Mouse (Mus musculus): Measurements from ENCODE around the gene Maml2. TPM values are rescaled to one million over a fixed set of nuclear protein-coding genes. Genes with fewer than 3 reads are reported as not detected.

The Maml2 gene
- polyA plus RNA-seq, 1 experiment: 1.3 TPM

DNA sequence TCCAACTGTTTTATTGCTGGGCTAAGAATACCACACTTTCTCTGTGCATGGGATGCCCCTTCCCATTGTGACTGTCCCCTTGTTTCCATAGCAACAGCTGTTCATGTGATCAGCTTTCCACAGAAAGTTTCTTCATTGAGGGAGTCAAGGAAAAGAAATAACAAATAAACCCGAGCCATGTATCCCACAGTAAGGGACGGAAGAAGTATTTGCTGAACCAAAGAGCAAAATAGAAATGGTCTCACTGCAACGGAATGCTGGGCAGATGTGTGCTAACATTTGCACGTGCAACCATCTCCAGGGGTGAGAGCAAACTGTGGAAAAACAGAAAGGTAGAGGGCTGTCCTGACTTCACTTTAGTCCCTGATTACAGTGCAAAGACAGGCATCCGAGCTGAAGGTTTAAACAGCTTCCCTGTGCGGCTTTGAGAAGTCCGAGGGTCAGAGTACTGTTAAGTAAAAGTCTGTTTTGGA lies 156.9 kb downstream of the Maml2 start:
- no peak overlapping the region for H3K4me3 ChIP-seq
- H3K27me3 ChIP-seq (ENCODE audit: control insufficient read depth, insufficient read depth, insufficient read length): no peaks in the 10 kb centered on the region
- TF ChIP-seq POLR2AphosphoS2 (IDR thresholded peaks at IDR 0.05; ENCODE audit: insufficient read length, low read depth): no peak
- TF ChIP-seq MYOG (IDR thresholded peaks at IDR 0.05; ENCODE audit: control insufficient read depth in 1 of 3, insufficient read depth in 1 of 3, insufficient read length in 2 of 3, low read depth in 2 of 3): no peak
- TF ChIP-seq E2F4 (IDR thresholded peaks at IDR 0.05; ENCODE audit: insufficient read depth): no peak
- TF ChIP-seq SRF (IDR thresholded peaks at IDR 0.05; ENCODE audit: control insufficient read depth, insufficient read length, low read depth): no peak
- no peak for TF ChIP-seq USF1 (IDR thresholded peaks at IDR 0.05; ENCODE audit: low read depth)
- TF ChIP-seq REST (IDR thresholded peaks at IDR 0.05; ENCODE audit: insufficient read depth, insufficient read length): no peak
- no peak for TF ChIP-seq TCF3 (IDR thresholded peaks at IDR 0.05; ENCODE audit: insufficient read length, low read depth)
- no peak for TF ChIP-seq MYOD1 (IDR thresholded peaks at IDR 0.05; ENCODE audit: control insufficient read depth in 1 of 3, insufficient read length in 2 of 3, low read depth in 2 of 3)
- no peak for TF ChIP-seq POLR2A (IDR thresholded peaks at IDR 0.05; ENCODE audit: insufficient read length, low read depth)
- H3K79me2 ChIP-seq (ENCODE audit: control insufficient read depth, insufficient read depth): no peaks in the 10 kb centered on the region
- H3K36me3 ChIP-seq (ENCODE audit: control insufficient read depth, insufficient read depth): no peaks in the 10 kb centered on the region
- H3ac ChIP-seq (ENCODE audit: control insufficient read depth, insufficient read length): no peak overlapping the region
- no peak overlapping the region for H3K4me2 ChIP-seq (ENCODE audit: low read depth)

DNA sequence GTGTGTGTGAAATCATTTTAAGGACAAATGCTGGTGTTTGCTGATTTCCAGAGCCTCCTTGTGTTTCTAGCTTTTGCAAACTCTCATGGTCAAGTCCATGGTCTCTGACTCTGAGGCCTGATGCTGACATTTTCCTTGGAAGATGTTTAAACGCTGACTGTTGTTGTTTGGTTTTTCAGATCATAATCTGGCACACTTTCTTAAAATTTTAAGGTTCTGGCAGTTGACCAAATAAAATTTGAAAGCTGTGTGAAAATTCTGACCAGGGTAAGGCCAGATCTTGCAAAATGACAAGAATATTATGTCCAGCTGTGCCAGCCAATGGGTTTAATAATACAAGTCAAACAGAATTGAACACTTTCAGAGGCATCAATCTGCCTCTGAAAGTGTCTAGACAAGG lies 157.5 kb downstream of the Maml2 start:
- H3K36me3 ChIP-seq (ENCODE audit: control insufficient read depth, insufficient read depth): no peaks in the 10 kb centered on the region
- no peaks in the 10 kb centered on the region for H3K27me3 ChIP-seq (ENCODE audit: control insufficient read depth, insufficient read depth, insufficient read length)
- no peaks in the 10 kb centered on the region for H3K79me2 ChIP-seq (ENCODE audit: control insufficient read depth, insufficient read depth)
- no peak overlapping the region for H3ac ChIP-seq (ENCODE audit: control insufficient read depth, insufficient read length)
- no peak overlapping the region for H3K4me3 ChIP-seq
- TF ChIP-seq POLR2AphosphoS2 (IDR thresholded peaks at IDR 0.05; ENCODE audit: insufficient read length, low read depth) (no peak), E2F4 (IDR thresholded peaks at IDR 0.05; ENCODE audit: insufficient read depth) (no peak), REST (IDR thresholded peaks at IDR 0.05; ENCODE audit: insufficient read depth, insufficient read length) (no peak), CEBPB (IDR thresholded peaks at IDR 0.05; ENCODE audit: insufficient read depth, poor library complexity, severe bottlenecking) (no peak), USF1 (IDR thresholded peaks at IDR 0.05; ENCODE audit: low read depth) (no peak), MYOD1 (IDR thresholded peaks at IDR 0.05; ENCODE audit: control insufficient read depth in 1 of 3, insufficient read length in 2 of 3, low read depth in 2 of 3) (no peak), MAX (IDR thresholded peaks at IDR 0.05; ENCODE audit: low read depth) (no peak), MYOG (IDR thresholded peaks at IDR 0.05; ENCODE audit: control insufficient read depth in 1 of 3, insufficient read depth in 1 of 3, insufficient read length in 2 of 3, low read depth in 2 of 3) (no peak), TCF3 (IDR thresholded peaks at IDR 0.05; ENCODE audit: insufficient read length, low read depth) (no peak), TCF12 (IDR thresholded peaks at IDR 0.05; ENCODE audit: insufficient read depth, poor library complexity, severe bottlenecking) (no peak), SRF (IDR thresholded peaks at IDR 0.05; ENCODE audit: control insufficient read depth, insufficient read length, low read depth) (no peak)
- no peak overlapping the region for H3K4me2 ChIP-seq (ENCODE audit: low read depth)

GRCm38 (mm10) chr9:13457774-13458173 lies 160.0 kb downstream of the Maml2 start:
- Histone ChIP-seq H3K4me3 (no peak overlapping the region), H3K79me2 (ENCODE audit: control insufficient read depth, insufficient read depth) (no peaks in the 10 kb centered on the region), H3K36me3 (ENCODE audit: control insufficient read depth, insufficient read depth) (no peaks in the 10 kb centered on the region), H3K4me2 (ENCODE audit: low read depth) (no peak overlapping the region), H3ac (ENCODE audit: control insufficient read depth, insufficient read length) (no peak overlapping the region), H3K27me3 (ENCODE audit: control insufficient read depth, insufficient read depth, insufficient read length) (no peaks in the 10 kb centered on the region)
- TF ChIP-seq REST (IDR thresholded peaks at IDR 0.05; ENCODE audit: insufficient read depth, insufficient read length): no peak
- no peak for TF ChIP-seq POLR2AphosphoS2 (IDR thresholded peaks at IDR 0.05; ENCODE audit: insufficient read length, low read depth)

DNA sequence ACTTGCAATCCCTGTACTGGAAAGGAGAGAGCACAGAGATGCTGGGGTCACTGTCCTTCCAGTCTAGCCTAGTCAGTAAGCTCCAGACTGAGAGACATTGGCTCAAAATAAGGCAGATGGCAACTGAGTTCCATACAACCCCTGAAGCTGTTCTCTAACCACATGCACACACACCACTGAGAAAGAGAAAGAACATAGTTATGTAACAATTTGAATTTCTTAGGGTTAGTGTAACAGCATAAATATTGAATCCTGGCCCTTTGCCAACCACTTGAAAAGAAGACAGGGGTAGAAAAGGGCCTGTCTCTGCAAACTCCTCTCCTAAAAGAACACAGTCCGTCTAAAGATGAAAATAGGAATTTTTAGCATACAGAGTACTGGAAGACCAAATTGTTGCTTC lies 161.6 kb downstream of the Maml2 start:
- H3ac ChIP-seq (ENCODE audit: control insufficient read depth, insufficient read length): no peak overlapping the region
- TF ChIP-seq USF1 (IDR thresholded peaks at IDR 0.05; ENCODE audit: low read depth) (no peak), TCF3 (IDR thresholded peaks at IDR 0.05; ENCODE audit: insufficient read length, low read depth) (no peak), E2F4 (IDR thresholded peaks at IDR 0.05; ENCODE audit: insufficient read depth) (no peak), SRF (IDR thresholded peaks at IDR 0.05; ENCODE audit: control insufficient read depth, insufficient read length, low read depth) (no peak), CEBPB (IDR thresholded peaks at IDR 0.05; ENCODE audit: insufficient read depth, poor library complexity, severe bottlenecking) (no peak), MYOG (IDR thresholded peaks at IDR 0.05; ENCODE audit: control insufficient read depth in 1 of 3, insufficient read depth in 1 of 3, insufficient read length in 2 of 3, low read depth in 2 of 3) (no peak), POLR2AphosphoS2 (IDR thresholded peaks at IDR 0.05; ENCODE audit: insufficient read length, low read depth) (no peak), MAX (IDR thresholded peaks at IDR 0.05; ENCODE audit: low read depth) (no peak), REST (IDR thresholded peaks at IDR 0.05; ENCODE audit: insufficient read depth, insufficient read length) (no peak), MYOD1 (IDR thresholded peaks at IDR 0.05; ENCODE audit: control insufficient read depth in 1 of 3, insufficient read length in 2 of 3, low read depth in 2 of 3) (no peak), POLR2A (IDR thresholded peaks at IDR 0.05; ENCODE audit: insufficient read length, low read depth) (no peak), TCF12 (IDR thresholded peaks at IDR 0.05; ENCODE audit: insufficient read depth, poor library complexity, severe bottlenecking) (no peak)
- H3K4me3 ChIP-seq: no peak overlapping the region
- H3K27me3 ChIP-seq (ENCODE audit: control insufficient read depth, insufficient read depth, insufficient read length): no peaks in the 10 kb centered on the region
- no peaks in the 10 kb centered on the region for H3K36me3 ChIP-seq (ENCODE audit: control insufficient read depth, insufficient read depth)
- H3K4me2 ChIP-seq (ENCODE audit: low read depth): no peak overlapping the region
- no peaks in the 10 kb centered on the region for H3K79me2 ChIP-seq (ENCODE audit: control insufficient read depth, insufficient read depth)

- H3K79me2 ChIP-seq (ENCODE audit: control insufficient read depth, insufficient read depth): no peaks in the 10 kb centered on the region
- H3K4me2 ChIP-seq (ENCODE audit: low read depth): no peak overlapping the region
- no peaks in the 10 kb centered on the region for H3K36me3 ChIP-seq (ENCODE audit: control insufficient read depth, insufficient read depth)
- H3ac ChIP-seq (ENCODE audit: control insufficient read depth, insufficient read length): no peak overlapping the region
- TF ChIP-seq MYOG (IDR thresholded peaks at IDR 0.05; ENCODE audit: control insufficient read depth in 1 of 3, insufficient read depth in 1 of 3, insufficient read length in 2 of 3, low read depth in 2 of 3) (no peak), MAX (IDR thresholded peaks at IDR 0.05; ENCODE audit: low read depth) (no peak), USF1 (IDR thresholded peaks at IDR 0.05; ENCODE audit: low read depth) (no peak), TCF3 (IDR thresholded peaks at IDR 0.05; ENCODE audit: insufficient read length, low read depth) (no peak), POLR2AphosphoS2 (IDR thresholded peaks at IDR 0.05; ENCODE audit: insufficient read length, low read depth) (no peak), REST (IDR thresholded peaks at IDR 0.05; ENCODE audit: insufficient read depth, insufficient read length) (no peak), MYOD1 (IDR thresholded peaks at IDR 0.05; ENCODE audit: control insufficient read depth in 1 of 3, insufficient read length in 2 of 3, low read depth in 2 of 3) (no peak)
- no peaks in the 10 kb centered on the region for H3K27me3 ChIP-seq (ENCODE audit: control insufficient read depth, insufficient read depth, insufficient read length)
- no peak overlapping the region for H3K4me3 ChIP-seq
These were observed 162.3 kb downstream of the Maml2 start for GRCm38 (mm10) chr9:13460012-13460411.
